Mouse (Mus musculus): Measurements from ENCODE around the gene Ccdc183.

The Ccdc183 gene

DNA sequence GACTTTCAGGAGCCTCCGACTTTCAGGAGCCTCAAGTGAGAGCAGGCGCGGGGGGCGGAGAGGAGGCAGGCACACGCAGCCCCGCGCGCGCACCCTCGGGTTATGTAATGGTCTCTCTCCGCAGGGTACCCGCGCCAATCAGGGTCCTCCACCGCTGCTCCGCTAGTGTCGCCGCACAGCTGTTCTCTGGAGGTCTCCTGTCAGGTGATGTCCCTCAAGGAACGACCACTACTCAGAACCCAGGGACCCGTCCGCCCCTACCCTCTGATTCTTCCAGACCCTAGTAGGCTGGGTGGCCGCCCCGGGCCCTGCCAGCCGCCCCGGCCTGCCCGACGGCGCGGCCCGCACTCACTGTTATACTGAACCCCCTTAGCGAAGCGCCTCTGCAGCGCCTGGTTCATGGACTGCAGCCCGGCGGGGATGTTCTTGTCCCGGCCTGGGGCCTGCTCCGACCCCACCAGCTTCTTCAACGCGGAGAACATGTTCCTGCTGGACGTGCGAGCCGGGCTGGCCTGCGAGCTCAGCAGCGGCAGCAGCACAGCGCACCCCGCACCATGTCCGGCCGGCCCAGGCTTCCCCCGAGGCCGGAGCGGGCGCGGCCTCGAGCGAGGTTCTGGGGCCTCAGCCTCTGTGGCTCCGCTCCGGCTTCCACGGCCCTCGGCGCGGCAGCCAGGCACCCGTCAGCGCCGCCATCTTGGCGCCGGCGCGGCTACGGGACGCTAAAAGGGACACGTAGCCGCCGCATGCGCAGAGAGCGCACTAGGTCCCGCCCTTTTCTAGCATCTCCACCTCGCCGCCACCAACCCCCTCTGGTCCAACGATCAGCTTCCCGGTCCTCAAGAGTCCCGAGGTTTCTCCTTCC, 9.5 kb downstream of the Ccdc183 start, which contains the start of gene Rabl6:
Gene Rabl6 (minus strand): TSS at position 761 of the 862 bp plus-strand sequence.
- peak; percentile 66 to 75 for DNase-seq (ENCODE audit: low read depth in 1 of 2, low spot score in 2 of 2)

- no peak for DNase-seq (ENCODE audit: low read depth in 1 of 2, low spot score in 2 of 2)
These were observed 15.0 kb downstream of the Ccdc183 start for GRCm38 (mm10) chr2:25602526-25602925.

- DNase-seq (ENCODE audit: low read depth in 1 of 2, low spot score in 2 of 2): no peak
These were observed 17.4 kb downstream of the Ccdc183 start for GRCm38 (mm10) chr2:25600037-25600436.

DNA sequence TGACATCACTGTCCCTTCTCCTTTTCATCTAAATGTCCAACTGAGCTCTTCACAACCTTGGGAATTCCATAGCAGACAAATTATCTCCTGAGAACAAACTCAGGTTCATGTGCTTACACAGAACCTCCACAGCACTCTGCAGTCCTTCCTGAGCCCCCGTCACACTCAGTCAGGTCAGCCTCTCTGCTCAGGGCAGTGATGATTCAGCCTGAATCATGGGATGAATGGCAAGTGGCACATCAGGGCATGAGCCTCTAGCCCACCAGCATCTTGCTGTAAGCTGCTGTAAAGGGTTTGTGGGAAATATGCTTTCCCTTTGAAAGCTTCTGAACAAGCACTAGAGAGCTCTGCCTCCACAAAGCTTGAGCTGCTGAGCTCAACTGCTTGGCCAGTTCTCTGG, 18.7 kb downstream of the Ccdc183 start:
- no peak for DNase-seq (ENCODE audit: low read depth in 1 of 2, low spot score in 2 of 2)

DNA sequence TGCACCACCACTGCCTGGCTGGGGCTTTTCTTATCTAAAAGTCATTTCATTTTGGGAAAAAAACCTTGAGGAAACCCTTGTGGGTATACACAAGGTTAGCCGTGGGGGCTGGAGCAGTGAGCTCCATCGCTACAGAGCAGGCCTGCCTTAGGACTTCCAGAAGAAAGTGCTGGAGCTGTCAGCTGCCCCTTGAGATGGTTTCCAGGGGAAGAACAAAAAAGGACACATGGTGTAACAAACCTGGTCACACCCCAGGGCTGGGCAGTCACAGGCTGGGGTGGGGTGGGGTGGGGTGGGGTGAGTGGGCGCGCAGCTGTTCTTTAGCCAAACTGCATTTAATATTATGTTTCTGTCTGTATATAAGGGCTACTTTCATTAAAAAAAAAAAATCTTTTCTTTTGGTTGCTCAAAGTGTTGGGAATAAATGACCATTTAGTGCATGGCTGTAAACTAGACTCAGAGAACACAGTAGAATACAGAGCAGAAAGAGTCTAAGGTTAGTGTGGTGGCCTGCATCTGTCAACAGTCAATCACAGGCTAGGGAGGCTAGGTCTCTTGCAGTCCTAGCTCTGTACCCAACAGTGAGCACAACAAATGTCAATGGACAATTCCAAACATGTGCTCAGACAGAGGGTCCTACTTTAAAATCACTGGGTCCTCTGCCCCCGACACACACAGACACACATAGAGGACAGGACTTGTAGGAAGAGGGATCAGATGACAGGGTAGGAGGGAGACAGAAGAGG, 20.5 kb downstream of the Ccdc183 start:
- no peak for DNase-seq (ENCODE audit: low read depth in 1 of 2, low spot score in 2 of 2)

DNA sequence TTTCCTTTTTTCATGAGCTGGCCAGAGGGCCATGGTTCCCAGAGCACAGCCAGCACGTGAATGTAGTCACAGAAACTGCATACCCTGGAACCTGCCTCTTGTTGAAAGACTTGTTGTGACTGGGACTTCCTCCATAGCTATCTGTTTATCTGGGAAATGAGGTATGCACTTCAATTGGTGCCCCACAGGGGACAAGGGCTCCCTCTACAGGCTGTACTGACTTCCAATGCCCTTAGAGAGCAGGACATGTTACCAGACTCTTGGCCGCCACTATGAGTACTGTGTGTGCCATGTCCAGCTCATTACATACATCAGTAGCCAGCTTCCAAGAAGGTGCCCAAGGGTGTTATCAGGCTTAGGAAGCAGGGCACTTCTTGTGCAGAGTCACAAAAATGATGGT, 25.6 kb downstream of the Ccdc183 start:
- no peak for DNase-seq (ENCODE audit: low read depth in 1 of 2, low spot score in 2 of 2)

- no peak for DNase-seq (ENCODE audit: low read depth in 1 of 2, low spot score in 2 of 2)
These were observed 29.1 kb downstream of the Ccdc183 start for GRCm38 (mm10) chr2:25588227-25588907.

GRCm38 (mm10) chr2:25587290-25587689, 30.2 kb downstream of the Ccdc183 start:
- no peak for DNase-seq (ENCODE audit: low read depth in 1 of 2, low spot score in 2 of 2)

DNA sequence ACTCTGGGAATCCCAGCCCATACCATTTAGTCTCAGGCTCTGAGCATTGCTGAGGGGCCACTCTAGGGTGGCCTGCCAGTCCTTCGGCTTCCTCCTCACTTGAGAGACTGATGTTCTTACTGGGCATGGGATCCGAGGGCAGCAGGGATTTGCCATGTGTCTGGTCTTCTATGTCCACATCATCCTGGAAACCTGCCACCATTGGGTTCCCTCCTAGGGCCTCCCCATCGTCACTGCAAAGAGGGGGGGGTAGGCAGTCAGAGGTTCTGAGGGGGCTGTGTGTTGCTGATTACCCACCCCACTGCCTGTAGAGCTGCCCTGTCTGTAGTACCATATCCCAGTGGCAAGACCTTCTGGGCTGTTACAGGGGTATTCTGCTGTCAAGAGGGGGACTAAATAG, 31.9 kb downstream of the Ccdc183 start:
- no peak for DNase-seq (ENCODE audit: low read depth in 1 of 2, low spot score in 2 of 2)

GRCm38 (mm10) chr2:25584856-25585255, 32.6 kb downstream of the Ccdc183 start:
- DNase-seq (ENCODE audit: low read depth in 1 of 2, low spot score in 2 of 2): no peak

DNA sequence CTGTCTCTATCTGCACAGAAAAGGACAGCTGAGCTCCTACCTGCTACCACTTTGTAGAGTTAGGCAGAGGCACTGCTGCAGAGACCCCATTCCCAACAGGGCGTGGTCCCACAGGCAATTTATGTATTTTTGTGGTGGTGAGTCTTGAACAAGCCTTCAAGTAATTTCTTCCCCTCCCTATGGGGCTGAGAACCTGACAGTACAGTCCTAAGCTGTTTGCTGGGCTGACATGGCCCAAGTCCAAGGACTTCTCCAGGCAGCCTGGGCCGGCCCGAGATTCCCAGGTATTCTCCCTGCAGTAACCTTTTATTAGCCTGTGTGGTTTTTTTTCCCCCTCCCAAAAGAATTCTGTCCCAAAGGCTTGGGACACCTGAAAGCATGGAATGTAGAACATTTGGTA, 33.3 kb downstream of the Ccdc183 start:
- no peak for DNase-seq (ENCODE audit: low read depth in 1 of 2, low spot score in 2 of 2)

DNA sequence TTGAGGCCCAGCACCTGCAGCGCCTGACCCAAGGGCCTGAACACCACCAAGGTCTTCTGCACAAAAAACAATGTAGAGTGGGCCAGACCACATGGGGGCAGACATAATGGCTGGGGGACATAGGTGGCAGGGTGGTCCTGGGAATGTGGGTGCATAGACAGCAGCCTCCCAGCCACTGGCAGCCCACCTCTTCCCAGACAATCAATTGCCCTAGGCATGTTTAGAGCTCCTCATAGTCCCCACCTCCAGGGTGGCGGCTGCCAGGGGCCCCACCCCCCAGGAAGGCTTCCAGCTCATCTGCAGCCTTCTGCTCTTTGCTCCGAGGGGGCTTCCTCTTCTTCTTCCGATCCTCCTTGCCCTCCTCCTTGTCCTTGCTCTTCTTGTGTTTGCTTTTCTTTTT, 33.9 kb downstream of the Ccdc183 start:
- no peak for DNase-seq (ENCODE audit: low read depth in 1 of 2, low spot score in 2 of 2)

DNA sequence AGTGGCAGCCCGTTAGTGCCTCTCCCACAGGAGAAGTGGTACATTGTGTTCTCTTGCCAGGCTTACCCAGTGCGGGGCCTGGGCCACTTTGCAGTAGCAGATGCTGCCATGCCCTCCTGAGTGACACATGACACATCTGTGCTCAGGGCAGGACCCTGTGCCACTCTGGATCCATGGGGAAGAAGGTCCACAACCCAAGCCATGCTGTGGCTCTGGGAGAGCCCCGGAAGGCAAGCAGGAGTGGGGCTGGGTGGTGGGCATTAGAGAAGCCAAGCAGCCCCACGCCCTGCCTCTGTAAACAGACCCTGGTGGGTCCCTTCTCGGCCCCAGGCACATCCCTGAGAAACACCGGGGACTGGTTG, 34.4 kb downstream of the Ccdc183 start:
- DNase-seq (ENCODE audit: low read depth in 1 of 2, low spot score in 2 of 2): no peak

DNA sequence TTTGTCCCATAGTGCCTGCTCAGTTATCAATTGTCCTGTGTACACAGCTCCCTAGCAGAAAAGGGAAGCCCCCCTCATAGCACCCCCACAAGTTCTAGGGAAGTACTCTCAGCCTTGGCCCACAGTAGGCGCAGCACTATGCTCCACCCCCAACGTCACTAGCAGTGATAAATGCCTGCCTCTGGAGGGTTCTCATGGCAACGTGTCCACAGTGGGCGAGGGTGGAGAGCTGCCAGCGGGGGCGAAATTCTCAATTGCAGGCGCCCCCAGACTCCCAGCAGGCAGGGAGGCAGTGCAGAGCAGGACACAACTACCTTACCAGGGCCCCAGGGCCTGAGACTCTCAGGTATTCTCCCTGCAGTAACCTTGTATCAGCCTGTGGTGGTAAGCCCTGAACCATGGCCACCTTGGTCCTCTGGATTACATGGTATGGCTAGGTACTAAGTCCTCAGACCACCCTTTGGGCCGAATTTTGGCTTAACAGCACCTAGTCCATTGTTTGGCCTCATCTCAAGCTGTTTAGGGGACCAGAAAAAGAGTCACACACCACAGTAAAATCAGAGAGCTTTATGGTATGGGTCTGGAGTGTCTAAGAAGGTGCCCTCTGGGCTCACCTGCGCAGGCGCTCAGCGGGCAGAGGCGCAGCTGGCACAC, 34.9 kb downstream of the Ccdc183 start:
- DNase-seq (ENCODE audit: low read depth in 1 of 2, low spot score in 2 of 2): no peak

DNA sequence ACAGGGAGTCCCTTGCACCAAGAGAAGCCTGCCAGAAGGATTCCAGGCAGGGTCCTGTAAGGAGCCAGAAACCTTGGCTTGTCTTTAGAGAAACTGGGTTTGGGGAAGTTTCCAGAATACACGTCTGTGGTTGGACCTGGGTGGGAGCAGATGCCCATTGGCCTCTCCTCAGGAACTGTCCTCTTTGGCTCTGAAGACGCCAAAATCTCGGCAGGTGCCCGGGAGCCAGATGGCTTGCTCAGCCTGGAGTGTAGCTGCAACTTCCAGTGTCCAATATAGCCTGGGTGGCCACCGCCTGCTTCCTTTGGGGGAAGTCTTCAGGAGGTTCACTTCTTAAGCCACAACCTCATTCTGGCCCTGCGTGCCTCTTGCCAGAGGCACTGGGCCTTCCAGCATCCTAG, 35.6 kb downstream of the Ccdc183 start:
- DNase-seq (ENCODE audit: low read depth in 1 of 2, low spot score in 2 of 2): peak in 1 of 2 experiments; percentile 27

- DNase-seq (ENCODE audit: low read depth in 1 of 2, low spot score in 2 of 2): peak in 1 of 2 experiments; percentile 50
These were observed 36.1 kb downstream of the Ccdc183 start, which contains the start of gene Ajm1 for GRCm38 (mm10) chr2:25581294-25581864. Ajm1 (minus strand) TSS chr2:25581757.

GRCm38 (mm10) chr2:25580621-25581101, 36.8 kb downstream of the Ccdc183 start:
- DNase-seq (ENCODE audit: low read depth in 1 of 2, low spot score in 2 of 2): no peak

DNA sequence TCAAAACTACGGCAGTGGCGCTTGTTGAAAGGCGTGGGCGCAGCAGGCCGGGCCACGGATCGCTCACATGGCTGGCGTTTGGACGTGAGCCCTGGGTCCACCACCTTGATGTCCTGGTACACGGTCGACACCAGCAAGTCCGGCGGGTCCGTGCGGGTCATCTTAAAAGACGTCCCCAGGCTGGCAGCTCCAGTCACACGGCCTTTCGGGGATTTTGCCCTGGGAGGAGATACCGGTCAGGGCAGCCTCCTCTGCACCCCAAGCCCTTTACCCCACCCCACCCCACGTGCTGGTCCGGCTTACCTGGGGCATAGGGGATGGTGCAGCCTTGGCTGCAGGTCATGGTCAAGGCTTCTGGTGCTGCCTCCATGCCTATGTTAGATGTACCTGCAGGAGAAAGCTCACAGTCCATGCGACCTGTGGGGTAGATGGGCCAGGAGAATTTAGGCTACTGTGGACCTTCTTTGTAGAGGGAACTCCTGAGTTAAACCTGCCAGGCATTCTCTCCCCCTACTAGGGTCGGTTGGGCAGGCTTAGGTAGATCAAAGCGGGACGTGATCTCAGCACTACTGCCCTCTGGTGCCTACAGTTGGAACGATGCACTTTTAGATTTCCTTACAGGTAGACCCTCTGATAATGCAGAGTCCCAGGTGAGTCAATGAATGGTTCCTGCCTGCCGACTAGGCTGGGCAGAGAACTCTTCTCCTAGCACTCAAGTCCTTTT, 37.6 kb downstream of the Ccdc183 start:
- no peak for DNase-seq (ENCODE audit: low read depth in 1 of 2, low spot score in 2 of 2)

DNA sequence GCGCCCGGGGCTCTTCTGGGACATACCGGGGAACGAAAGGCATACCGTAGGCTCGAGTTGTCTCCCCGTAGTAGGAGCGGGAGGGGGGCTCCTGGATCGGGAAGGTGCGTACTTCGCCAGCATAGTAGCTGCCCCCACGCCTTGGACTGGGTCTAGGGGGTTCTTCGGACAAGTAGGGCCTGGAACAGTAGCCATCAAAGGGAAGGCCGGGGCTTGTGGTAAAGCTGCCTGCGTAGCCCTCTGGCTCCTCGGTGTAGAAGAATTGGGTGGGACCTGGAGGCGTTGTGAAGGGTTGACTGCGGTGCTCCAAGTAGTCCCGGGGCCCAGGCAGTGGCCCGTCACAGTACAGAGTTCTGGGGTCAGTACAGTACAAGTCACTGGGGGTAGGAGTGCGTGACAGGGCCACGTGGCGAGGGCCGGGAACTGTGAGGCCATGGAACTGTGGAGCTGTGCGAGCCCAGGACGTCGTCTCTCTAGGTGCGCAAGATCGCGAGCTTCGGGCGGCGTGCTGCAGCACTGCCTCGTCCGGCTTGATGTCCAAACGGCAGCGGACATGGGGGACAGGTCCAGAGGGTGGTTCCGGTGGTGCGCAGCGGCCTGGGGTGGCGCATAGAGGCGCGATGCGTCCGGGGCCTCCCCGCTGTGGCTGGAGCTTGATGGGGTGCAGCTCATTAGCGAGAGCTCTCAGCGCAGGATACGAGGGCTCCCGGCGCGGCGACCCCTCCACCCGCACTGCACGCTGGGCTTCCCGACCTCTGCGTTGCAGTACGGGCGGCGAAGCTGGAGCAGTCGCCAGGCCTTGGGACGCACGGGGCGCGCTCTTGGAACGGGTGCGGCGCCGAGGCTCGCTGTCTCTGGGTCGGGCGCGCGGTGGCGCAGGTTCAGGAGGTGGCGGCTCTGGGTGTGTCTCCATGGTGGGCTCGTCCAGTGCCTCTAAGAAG, 38.4 kb downstream of the Ccdc183 start:
- DNase-seq (ENCODE audit: low read depth in 1 of 2, low spot score in 2 of 2): no peak

All from monocyte, adult 2 months (primary cell).